Mouse (Mus musculus): ENCODE measurements around the gene Lexm. TPM values are rescaled to one million over a fixed set of nuclear protein-coding genes. Genes with fewer than 3 reads are reported as not detected.

Lexm gene
- total and polyA plus RNA-seq, 3 experiments: 0.19 to 0.21 TPM; not detected in 1

DNA sequence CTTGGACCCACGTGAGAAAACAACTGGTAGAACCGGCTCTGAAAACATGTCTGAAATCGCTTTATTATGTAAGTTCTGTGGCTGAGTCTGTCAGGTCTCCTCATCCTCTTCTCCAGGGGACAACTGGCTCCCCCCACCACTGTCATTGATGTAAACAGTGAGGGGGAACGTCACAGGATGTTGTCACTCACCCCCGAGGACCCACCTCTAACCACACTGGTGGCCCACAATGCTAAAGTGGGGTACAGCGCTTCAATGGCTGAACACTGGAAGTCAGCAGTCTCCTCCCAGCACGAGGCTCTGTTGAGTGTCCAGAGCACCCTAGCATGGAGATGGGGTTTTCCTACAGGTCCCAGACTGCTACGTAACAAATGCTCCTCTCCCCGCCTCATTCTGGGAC, 26.2 kb downstream of the Lexm start:
- in situ Hi-C loops (cut with MboI; ENCODE audit: low pct_ligation_motif_present, low pct_unique_long_range_greater_than_20kb, low sequenced_read_pairs) (no loop called here), dilution Hi-C loops (cut with MboI; ENCODE audit: extremely low pct_ligation_motif_present, extremely low pct_unique_long_range_greater_than_20kb, low sequenced_read_pairs) (no loop called here)
- no peak overlapping the region for H3K4me3 ChIP-seq (replicated peaks in 1 of 3; ENCODE audit: low read depth in 2 of 3, low read length in 2 of 3, poor library complexity in 1 of 3)
- DNase-seq (ENCODE audit: extremely low read depth): no peak
- H3K79me2 ChIP-seq (replicated peaks; ENCODE audit: control insufficient read depth, extremely low read depth, insufficient read depth, poor library complexity, severe bottlenecking): no peaks in the 10 kb centered on the region
- no peak for TF ChIP-seq MAZ (IDR thresholded peaks at IDR 0.05; ENCODE audit: low read depth, low read length)
- no peak for TF ChIP-seq ZMIZ1 (IDR thresholded peaks at IDR 0.05; ENCODE audit: low read depth, low read length)
- TF ChIP-seq TBP (conservative IDR thresholded peaks at IDR 0.05; ENCODE audit: low read depth, low read length): no peak
- no peak for TF ChIP-seq HCFC1 (IDR thresholded peaks at IDR 0.05; ENCODE audit: low read depth, low read length)
- no peak for TF ChIP-seq NRF1 (IDR thresholded peaks at IDR 0.05; ENCODE audit: low read depth, low read length)
- TF ChIP-seq NELFE (IDR thresholded peaks at IDR 0.05; ENCODE audit: low read depth, low read length): no peak
- TF ChIP-seq ETS1 (conservative IDR thresholded peaks at IDR 0.05; ENCODE audit: low read depth, low read length): no peak
- no peak for TF ChIP-seq CHD2 (IDR thresholded peaks at IDR 0.05; ENCODE audit: low read length)
- TF ChIP-seq UBTF (IDR thresholded peaks at IDR 0.05; ENCODE audit: low read depth, low read length): no peak
- no peak for TF ChIP-seq ZNF384 (IDR thresholded peaks at IDR 0.05; ENCODE audit: low read depth, low read length)
- TF ChIP-seq SMC3 (IDR thresholded peaks at IDR 0.05; ENCODE audit: low read depth, low read length): no peak
- TF ChIP-seq KAT2A (IDR thresholded peaks at IDR 0.05; ENCODE audit: insufficient replicate concordance, low read length): no peak
- TF ChIP-seq USF1 (IDR thresholded peaks at IDR 0.05; ENCODE audit: low read depth, low read length): no peak
- no peak for TF ChIP-seq MYC (IDR thresholded peaks at IDR 0.05; ENCODE audit: low read depth, low read length)
- H3K9me3 ChIP-seq (replicated peaks; ENCODE audit: low read length): no peaks in the 10 kb centered on the region
- H3K4me1 ChIP-seq (ENCODE audit: control insufficient read depth in 1 of 2, insufficient read depth in 2 of 2): peaks cover 0 to 38% of the 10 kb centered on the region in 2 experiments; a peak in 2 of 4 replicates
- peaks cover 30 to 56% of the 10 kb centered on the region in 2 experiments for H3K36me3 ChIP-seq (replicated peaks in 1 of 2; ENCODE audit: control insufficient read depth in 1 of 2, insufficient read depth in 1 of 2, low read length in 1 of 2)
- no peak overlapping the region for H3K9ac ChIP-seq (ENCODE audit: insufficient read depth, low read depth)
- no peak overlapping the region for H3K27ac ChIP-seq (ENCODE audit: insufficient read depth, low read depth)
- H3K27me3 ChIP-seq (replicated peaks): no peaks in the 10 kb centered on the region
- no peak overlapping the region for H3K4me2 ChIP-seq (ENCODE audit: insufficient read depth, low read depth, poor library complexity, severe bottlenecking)

DNA sequence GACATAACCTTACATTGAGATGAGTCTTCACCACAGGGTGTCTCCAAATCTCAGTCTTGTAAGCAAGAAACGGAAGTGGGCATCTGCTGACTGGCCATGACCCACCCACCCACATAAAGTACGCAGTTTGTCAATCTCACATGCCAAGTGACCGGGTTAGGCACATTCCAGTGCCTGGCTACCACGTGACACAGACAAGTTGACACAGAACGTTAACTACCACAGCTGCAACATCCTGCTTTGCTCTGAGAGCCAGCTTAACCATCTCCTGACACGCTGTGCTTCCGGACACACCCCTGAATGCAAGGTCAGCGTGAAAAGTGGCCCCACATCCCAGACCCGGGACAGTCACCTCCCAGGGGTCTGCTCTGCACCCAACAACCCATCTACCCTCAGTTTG, 26.9 kb downstream of the Lexm start:
- DNase-seq (ENCODE audit: extremely low read depth): no peak
- in situ Hi-C loops (cut with MboI; ENCODE audit: low pct_ligation_motif_present, low pct_unique_long_range_greater_than_20kb, low sequenced_read_pairs): no loop called here
- Histone ChIP-seq H3K4me1 (ENCODE audit: control insufficient read depth in 1 of 2, insufficient read depth in 2 of 2) (peaks cover 0 to 34% of the 10 kb centered on the region in 2 experiments; a peak in 2 of 4 replicates), H3K9me3 (replicated peaks; ENCODE audit: low read length) (no peaks in the 10 kb centered on the region), H3K27ac (ENCODE audit: insufficient read depth, low read depth) (no peak overlapping the region), H3K79me2 (replicated peaks; ENCODE audit: control insufficient read depth, extremely low read depth, insufficient read depth, poor library complexity, severe bottlenecking) (no peaks in the 10 kb centered on the region), H3K27me3 (replicated peaks) (no peaks in the 10 kb centered on the region), H3K4me2 (ENCODE audit: insufficient read depth, low read depth, poor library complexity, severe bottlenecking) (no peak overlapping the region), H3K36me3 (replicated peaks in 1 of 2; ENCODE audit: control insufficient read depth in 1 of 2, insufficient read depth in 1 of 2, low read length in 1 of 2) (peaks cover 35 to 63% of the 10 kb centered on the region in 2 experiments), H3K9ac (ENCODE audit: insufficient read depth, low read depth) (no peak overlapping the region), H3K4me3 (replicated peaks in 1 of 3; ENCODE audit: low read depth in 2 of 3, low read length in 2 of 3, poor library complexity in 1 of 3) (no peak overlapping the region)
- dilution Hi-C loops (cut with MboI; ENCODE audit: extremely low pct_ligation_motif_present, extremely low pct_unique_long_range_greater_than_20kb, low sequenced_read_pairs): no loop called here
- TF ChIP-seq USF1 (IDR thresholded peaks at IDR 0.05; ENCODE audit: low read depth, low read length): peak; percentile 2; the same call in 1 of the 2 replicates
- no peak for TF ChIP-seq E2F4 (IDR thresholded peaks at IDR 0.05; ENCODE audit: insufficient replicate concordance, low read depth, low read length)
- no peak for TF ChIP-seq USF2 (conservative IDR thresholded peaks at IDR 0.05; ENCODE audit: low read depth, low read length)
